Mouse (Mus musculus) limb, embryonic 14.5 days (tissue): ENCODE measurements around the gene Mindy4. TPM values are rescaled to one million over a fixed set of nuclear protein-coding genes. Genes with fewer than 3 reads are reported as not detected.

Experiments
- ATAC-seq: fragments of 200-750 bp; cut with Nextera tagmentation; 2 replicates; pipeline ENCODE4 v1.8.0; 2017; ENCODE audit warnings: low read depth, moderate number of reproducible peaks, moderate TSS enrichment; ENCODE audit not compliant: low FRiP score
- DNase-seq: peaks from one replicate; pipeline ENCODE4 v3.0.0-alpha.2; 2015; ENCODE audit warnings: low spot score
- H3K27ac ChIP-seq: fragments of 300-500 bp; sonication (generic); replicated peaks from 2 replicates; pipeline ENCODE4 v1.5.1; 2014; ENCODE audit warnings: low read depth, mild to moderate bottlenecking, low read length, moderate library complexity, mixed read lengths
- H3K27me3 ChIP-seq: fragments of 300-500 bp; sonication (generic); 2 replicates; pipeline ENCODE4 v1.6.1; 2014; ENCODE audit warnings: low read length, mixed read lengths; ENCODE audit not compliant: control insufficient read depth, insufficient read depth
- H3K36me3 ChIP-seq: fragments of 300-500 bp; sonication (generic); 2 replicates; pipeline ENCODE4 v1.6.1; 2014; ENCODE audit warnings: mild to moderate bottlenecking, low read length, moderate library complexity, mixed read lengths; ENCODE audit not compliant: control insufficient read depth, insufficient read depth
- H3K4me1 ChIP-seq: fragments of 300-500 bp; sonication (generic); 2 replicates; pipeline ENCODE4 v1.6.1; 2014; ENCODE audit warnings: antibody characterized with exemption, low read length, mixed read lengths; ENCODE audit not compliant: control insufficient read depth, insufficient read depth
- H3K4me2 ChIP-seq: fragments of 300-500 bp; sonication (generic); replicated peaks from 2 replicates; pipeline ENCODE4 v1.6.1; 2014; ENCODE audit warnings: low read depth, mild to moderate bottlenecking, low read length, moderate library complexity; ENCODE audit not compliant: severe bottlenecking
- H3K4me3 ChIP-seq: fragments of 300-500 bp; sonication (generic); replicated peaks from 2 replicates; pipeline ENCODE4 v1.5.1; 2014; ENCODE audit warnings: low read length
- H3K9ac ChIP-seq: fragments of 300-500 bp; sonication (generic); 2 replicates; pipeline ENCODE4 v1.6.1; 2014; ENCODE audit warnings: mild to moderate bottlenecking, low read depth, low read length, moderate library complexity; ENCODE audit not compliant: severe bottlenecking
- H3K9me3 ChIP-seq: fragments of 300-500 bp; sonication (generic); 2 replicates; pipeline ENCODE4 v1.6.1; 2016; ENCODE audit warnings: low read length; ENCODE audit not compliant: control insufficient read depth
- POLR2A ChIP-seq: fragments of 200-500 bp; IDR thresholded peaks from 2 replicates; pipeline ENCODE4 v1.8.0; 2012; ENCODE audit warnings: inconsistent platforms, mild to moderate bottlenecking, moderate library complexity, borderline replicate concordance; ENCODE audit not compliant: insufficient read depth, insufficient read length; ENCODE audit errors: extremely low read depth
- WGBS: fragments of 180-500 bp; shearing (Covaris S2); extraction: QIAGEN DNeasy Blood & Tissue Kit; methylation state at CpG from one replicate; pipeline ENCODE4 v1.1.7; 2014; 5-methylcytosine and 5-hydroxymethylcytosine counted together
- polyA plus RNA-seq, 2 experiments: library from polyadenylated mRNA; depleted of rRNA in 1 of 2; stranded (reverse) in 1 of 2; unstranded in 1 of 2; fragments of >200 nt; fragmentation: Nextera tagmentation in 1 of 2; extraction: Ambion mirVana in 1 of 2; gene quantifications; 2 replicates each; pipeline versions ENCODE4 v1.2.1 to v1.2.3; 2012 to 2014

Gene Mindy4
- polyA plus RNA-seq, 2 experiments: 13.2 to 14.9 TPM

GRCm38 (mm10) chr6:55319585-55320551 lies 116.7 kb downstream of the Mindy4 start:
- Histone ChIP-seq H3K9me3 (no peaks in the 10 kb centered on the region), H3K36me3 (no peaks in the 10 kb centered on the region; the same call in 1 of the 2 replicates), H3K9ac (no peak overlapping the region), H3K4me2 (no peak overlapping the region), H3K27ac (no peak overlapping the region), H3K4me3 (no peak overlapping the region), H3K27me3 (no peaks in the 10 kb centered on the region), H3K4me1 (peaks cover 3% of the 10 kb centered on the region; the same call in 1 of the 2 replicates)
- 60% methylated on average over 14 of the region's 14 CpGs for WGBS
- no peak for ATAC-seq
- DNase-seq: no peak
- no peak for TF ChIP-seq POLR2A

GRCm38 (mm10) chr6:55320894-55321293 lies 117.7 kb downstream of the Mindy4 start:
- H3K4me3 ChIP-seq: no peak overlapping the region
- TF ChIP-seq POLR2A: no peak
- H3K36me3 ChIP-seq: no peaks in the 10 kb centered on the region; the same call in 1 of the 2 replicates
- H3K27ac ChIP-seq: no peak overlapping the region
- no peak for DNase-seq
- no peaks in the 10 kb centered on the region for H3K9me3 ChIP-seq
- 86% methylated on average over 4 of the region's 4 CpGs for whole genome bisulfite sequencing
- no peak overlapping the region for H3K9ac ChIP-seq
- H3K4me2 ChIP-seq: no peak overlapping the region
- no peaks in the 10 kb centered on the region for H3K27me3 ChIP-seq
- H3K4me1 ChIP-seq: peaks cover 3% of the 10 kb centered on the region; the same call in 1 of the 2 replicates
- ATAC-seq: no peak

- 63% methylated on average over 6 of the region's 6 CpGs for WGBS
- H3K4me2 ChIP-seq: no peak overlapping the region
Observed at GRCm38 (mm10) chr6:55321518-55321917, 118.3 kb downstream of the Mindy4 start.

GRCm38 (mm10) chr6:55322980-55323379 lies 119.8 kb downstream of the Mindy4 start:
- no peaks in the 10 kb centered on the region; the same call in 1 of the 2 replicates for H3K36me3 ChIP-seq
- H3K27ac ChIP-seq: no peak overlapping the region
- H3K4me3 ChIP-seq: no peak overlapping the region
- TF ChIP-seq POLR2A: no peak
- no peaks in the 10 kb centered on the region for H3K9me3 ChIP-seq
- peaks cover 3% of the 10 kb centered on the region; the same call in 1 of the 2 replicates for H3K4me1 ChIP-seq
- H3K27me3 ChIP-seq: no peaks in the 10 kb centered on the region
- DNase-seq: no peak
- no peak overlapping the region for H3K9ac ChIP-seq
- WGBS: 98% methylated on average over 2 of the region's 2 CpGs
- ATAC-seq: no peak
- H3K4me2 ChIP-seq: no peak overlapping the region

More at GRCm38 (mm10) chr6:55321518-55321917, 118.3 kb downstream of the Mindy4 start:
- Histone ChIP-seq H3K27me3 (no peaks in the 10 kb centered on the region), H3K27ac (no peak overlapping the region), H3K9me3 (no peaks in the 10 kb centered on the region), H3K4me1 (peaks cover 3% of the 10 kb centered on the region; the same call in 1 of the 2 replicates), H3K36me3 (no peaks in the 10 kb centered on the region; the same call in 1 of the 2 replicates), H3K9ac (no peak overlapping the region), H3K4me3 (no peak overlapping the region)
- no peak for TF ChIP-seq POLR2A
- DNase-seq: no peak
- no peak for ATAC-seq

- H3K9ac ChIP-seq: no peak overlapping the region
- no peak overlapping the region for H3K27ac ChIP-seq
- DNase-seq (no peak), ATAC-seq (no peak)
- H3K4me1 ChIP-seq: peaks cover 3% of the 10 kb centered on the region; the same call in 1 of the 2 replicates
- H3K4me3 ChIP-seq: no peak overlapping the region
- no peaks in the 10 kb centered on the region for H3K27me3 ChIP-seq
- no peaks in the 10 kb centered on the region; the same call in 1 of the 2 replicates for H3K36me3 ChIP-seq
- TF ChIP-seq POLR2A: no peak
- 85% methylated on average over 17 of the region's 17 CpGs for WGBS
- H3K9me3 ChIP-seq: no peaks in the 10 kb centered on the region
- H3K4me2 ChIP-seq: no peak overlapping the region
Observed at GRCm38 (mm10) chr6:55323908-55324634, 120.9 kb downstream of the Mindy4 start.
